Mouse (Mus musculus) liver, embryonic 15.5 days (tissue): ENCODE data around the gene Clcn2. TPM values are rescaled to one million over a fixed set of nuclear protein-coding genes. Genes with fewer than 3 reads are reported as not detected.

Experiments used
- ATAC-seq: fragments of 200-750 bp; cut with Nextera tagmentation; 2 replicates; pipeline ENCODE4 v1.8.0; 2017; ENCODE audit warnings: moderate number of reproducible peaks, mild to moderate bottlenecking, moderate library complexity; ENCODE audit not compliant: insufficient read depth
- H3K27ac ChIP-seq: fragments of 300-500 bp; sonication (generic); replicated peaks from 2 replicates; pipeline ENCODE4 v1.5.1; 2015; ENCODE audit warnings: mild to moderate bottlenecking, inconsistent platforms
- H3K27me3 ChIP-seq: fragments of 300-500 bp; sonication (generic); 2 replicates; pipeline ENCODE4 v1.6.1; 2015; ENCODE audit warnings: mild to moderate bottlenecking, inconsistent platforms
- H3K36me3 ChIP-seq: fragments of 300-500 bp; sonication (generic); replicated peaks from 2 replicates; pipeline ENCODE4 v1.6.1; 2015; ENCODE audit warnings: moderate library complexity, mild to moderate bottlenecking, inconsistent platforms
- H3K4me1 ChIP-seq: fragments of 300-500 bp; sonication (generic); replicated peaks from 2 replicates; pipeline ENCODE4 v1.6.1; 2015; ENCODE audit warnings: inconsistent platforms
- H3K4me2 ChIP-seq: fragments of 300-500 bp; sonication (generic); 2 replicates; pipeline ENCODE4 v1.6.1; 2015; ENCODE audit warnings: moderate library complexity, mild to moderate bottlenecking, inconsistent platforms
- H3K4me3 ChIP-seq: fragments of 300-500 bp; sonication (generic); replicated peaks from 2 replicates; pipeline ENCODE4 v1.5.1; 2015; ENCODE audit warnings: mild to moderate bottlenecking, inconsistent platforms
- H3K9ac ChIP-seq: fragments of 300-500 bp; sonication (generic); 2 replicates; pipeline ENCODE4 v1.6.1; 2015; ENCODE audit warnings: moderate library complexity, mild to moderate bottlenecking, inconsistent platforms
- H3K9me3 ChIP-seq: fragments of 300-500 bp; sonication (generic); replicated peaks from 2 replicates; pipeline ENCODE4 v1.6.1; 2016; ENCODE audit warnings: inconsistent platforms
- WGBS: fragments of 180-500 bp; shearing (Covaris S2); methylation state at CpG from one replicate; pipeline ENCODE4 v1.1.7; 2015; ENCODE audit warnings: mixed read lengths; ENCODE audit not compliant: insufficient replicate concordance; 5-methylcytosine and 5-hydroxymethylcytosine counted together
- polyA plus RNA-seq: library from polyadenylated mRNA; unstranded; fragments of >200 nt; fragmentation: Nextera tagmentation; extraction: Ambion mirVana; gene quantifications from 2 replicates; pipeline ENCODE4 v1.2.1, GENCODE M21; 2015

The Clcn2 gene
- polyA plus RNA-seq, 1 experiment from 2014 or later = 9.5 TPM

DNA sequence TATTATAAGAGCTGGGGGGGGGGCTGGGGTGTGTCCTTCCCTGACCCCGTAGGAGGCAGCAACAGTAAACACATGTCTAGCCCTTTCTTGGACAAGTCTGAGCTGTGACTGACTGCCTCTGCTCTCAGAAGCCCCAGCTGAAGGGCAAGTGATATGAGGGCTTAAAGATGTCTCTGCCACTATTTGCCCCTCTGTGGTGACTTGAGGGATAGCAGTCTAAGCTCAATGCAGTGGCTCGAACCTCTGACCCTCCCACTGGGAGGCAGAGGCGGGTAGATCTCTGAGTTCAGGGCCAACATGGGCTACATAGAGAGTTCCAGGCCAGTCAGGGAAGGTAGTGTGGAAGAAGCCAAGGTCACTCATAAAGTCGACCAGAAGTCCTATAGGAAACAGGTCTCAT lies 6.7 kb downstream of the Clcn2 start:
- no peak for ATAC-seq
- H3K9ac ChIP-seq = no peak overlapping the region
- no peaks in the 10 kb centered on the region for H3K27me3 ChIP-seq
- H3K36me3 ChIP-seq = peaks cover 67% of the 10 kb centered on the region
- no peaks in the 10 kb centered on the region for H3K9me3 ChIP-seq
- no peak overlapping the region for H3K4me3 ChIP-seq
- peaks cover 98% of the 10 kb centered on the region for H3K4me1 ChIP-seq
- no peak overlapping the region for H3K4me2 ChIP-seq
- 53% methylated on average over 4 of the region's 4 CpGs for WGBS
- H3K27ac ChIP-seq = peak overlapping the region; percentile 82; the same call in 1 of the 2 replicates

GRCm38 (mm10) chr16:20710370-20710769 lies 7.2 kb downstream of the Clcn2 start:
- ATAC-seq = no peak
- H3K4me1 ChIP-seq = peaks cover 98% of the 10 kb centered on the region
- H3K36me3 ChIP-seq = peaks cover 67% of the 10 kb centered on the region
- 91% methylated on average over 11 of the region's 11 CpGs for WGBS
- H3K4me2 ChIP-seq = no peak overlapping the region
- H3K27me3 ChIP-seq = no peaks in the 10 kb centered on the region
- no peaks in the 10 kb centered on the region for H3K9me3 ChIP-seq
- no peak overlapping the region for H3K4me3 ChIP-seq
- H3K9ac ChIP-seq = no peak overlapping the region
- H3K27ac ChIP-seq = peak overlapping the region; percentile 82; the same call in 1 of the 2 replicates

- 73% methylated on average over 19 of the region's 19 CpGs for WGBS
- Histone ChIP-seq H3K9ac (no peak overlapping the region), H3K4me3 (no peak overlapping the region), H3K9me3 (no peaks in the 10 kb centered on the region), H3K27me3 (no peaks in the 10 kb centered on the region), H3K4me2 (no peak overlapping the region), H3K27ac (no peak overlapping the region), H3K4me1 (peaks cover 98% of the 10 kb centered on the region), H3K36me3 (peaks cover 67% of the 10 kb centered on the region)
- ATAC-seq = no peak
Observed at GRCm38 (mm10) chr16:20708939-20709734, 8.4 kb downstream of the Clcn2 start.

DNA sequence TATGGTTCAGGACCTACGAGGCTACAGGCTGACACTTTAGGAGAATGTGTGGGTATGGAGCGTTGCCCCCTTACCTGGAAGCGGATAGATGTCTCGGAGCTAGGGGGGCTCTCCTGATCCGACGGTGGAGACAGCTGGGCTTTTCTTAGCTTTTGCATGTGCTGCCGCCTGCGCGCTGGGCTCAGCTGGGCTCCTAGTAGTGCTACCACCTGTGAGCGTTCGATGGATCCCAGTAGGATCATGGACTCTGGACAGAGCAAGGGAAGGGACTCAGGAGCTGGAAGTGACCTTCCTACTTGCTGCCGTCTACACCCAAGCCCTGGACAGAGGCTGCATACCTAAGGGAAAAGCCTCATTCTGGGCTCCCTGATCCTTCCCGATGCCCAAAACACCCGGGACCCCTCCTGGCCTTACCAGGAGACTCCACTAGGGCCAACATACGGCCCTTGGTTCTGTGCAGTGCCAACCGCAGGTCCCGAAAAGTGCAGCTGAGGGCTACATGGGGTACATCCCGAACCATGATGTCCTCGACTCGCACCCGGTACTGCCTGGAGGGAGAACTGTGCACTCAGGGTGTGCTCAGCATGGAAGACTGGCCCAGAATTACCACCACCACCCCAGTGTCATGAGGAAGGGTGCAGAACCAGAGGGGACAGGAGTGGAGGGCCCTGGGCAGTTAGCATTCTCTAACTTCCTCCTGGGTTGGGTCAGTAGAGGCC lies 9.2 kb downstream of the Clcn2 start:
- Histone ChIP-seq H3K27ac (peak overlapping the region; percentile 91; the same call in 1 of the 2 replicates), H3K36me3 (peaks cover 67% of the 10 kb centered on the region), H3K4me2 (no peak overlapping the region), H3K9me3 (no peaks in the 10 kb centered on the region), H3K4me3 (no peak overlapping the region), H3K4me1 (peaks cover 98% of the 10 kb centered on the region), H3K9ac (no peak overlapping the region), H3K27me3 (no peaks in the 10 kb centered on the region)
- ATAC-seq = no peak
- 88% methylated on average over 21 of the region's 21 CpGs for WGBS

DNA sequence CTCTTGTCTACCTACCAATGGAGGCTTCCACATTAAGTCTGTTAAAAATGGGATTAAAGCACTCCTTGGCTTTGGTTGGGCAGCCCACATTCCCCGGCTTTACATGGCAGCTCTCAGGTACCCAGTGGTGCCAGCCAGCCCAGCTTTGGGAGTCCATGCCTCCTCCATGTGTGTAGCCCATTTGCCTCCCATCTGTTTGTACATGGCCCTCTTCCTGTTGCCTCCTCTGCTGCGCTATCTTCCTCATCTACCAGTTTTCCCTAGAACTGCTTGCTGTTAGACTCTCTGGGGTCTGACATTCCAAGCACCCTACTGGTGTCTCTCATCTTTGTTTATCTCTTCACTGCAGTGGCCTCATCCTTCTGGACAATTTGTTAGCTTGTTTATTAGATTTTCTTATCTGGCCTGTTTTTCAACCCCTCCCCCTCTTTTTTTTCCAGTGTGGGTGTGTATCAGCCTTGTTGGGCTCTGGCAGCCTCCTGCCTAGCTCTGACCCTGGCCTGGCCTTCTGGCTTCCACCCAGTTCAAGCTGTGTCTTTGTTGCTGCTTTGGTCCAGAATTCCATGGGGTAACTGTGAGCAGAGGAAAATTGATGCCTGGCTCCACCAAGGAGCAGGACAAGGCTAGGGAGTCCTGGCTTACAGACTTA lies 11.0 kb downstream of the Clcn2 start:
- H3K4me2 ChIP-seq = peak overlapping the region; percentile 21; the same call in 1 of the 2 replicates
- peaks cover 98% of the 10 kb centered on the region for H3K4me1 ChIP-seq
- H3K27me3 ChIP-seq = peaks cover 3% of the 10 kb centered on the region
- H3K9ac ChIP-seq = peak overlapping the region; percentile 45; the same call in 1 of the 2 replicates
- WGBS = 74% methylated on average over 2 of the region's 2 CpGs
- peaks cover 59% of the 10 kb centered on the region for H3K36me3 ChIP-seq
- peak overlapping the region; percentile 91 for H3K27ac ChIP-seq
- no peak overlapping the region for H3K4me3 ChIP-seq
- H3K9me3 ChIP-seq = no peaks in the 10 kb centered on the region
- ATAC-seq = peak; percentile 20; the same call in 1 of the 2 replicates

GRCm38 (mm10) chr16:20705786-20706185 lies 11.8 kb downstream of the Clcn2 start:
- Histone ChIP-seq H3K9ac (no peak overlapping the region; the same call in 1 of the 2 replicates), H3K27me3 (peaks cover 6% of the 10 kb centered on the region), H3K4me1 (peaks cover 94% of the 10 kb centered on the region), H3K4me2 (no peak overlapping the region), H3K4me3 (no peak overlapping the region), H3K27ac (peak overlapping the region; percentile 91), H3K36me3 (peaks cover 52% of the 10 kb centered on the region), H3K9me3 (no peaks in the 10 kb centered on the region)
- 39% methylated on average over 3 of the region's 3 CpGs for WGBS
- ATAC-seq = no peak

DNA sequence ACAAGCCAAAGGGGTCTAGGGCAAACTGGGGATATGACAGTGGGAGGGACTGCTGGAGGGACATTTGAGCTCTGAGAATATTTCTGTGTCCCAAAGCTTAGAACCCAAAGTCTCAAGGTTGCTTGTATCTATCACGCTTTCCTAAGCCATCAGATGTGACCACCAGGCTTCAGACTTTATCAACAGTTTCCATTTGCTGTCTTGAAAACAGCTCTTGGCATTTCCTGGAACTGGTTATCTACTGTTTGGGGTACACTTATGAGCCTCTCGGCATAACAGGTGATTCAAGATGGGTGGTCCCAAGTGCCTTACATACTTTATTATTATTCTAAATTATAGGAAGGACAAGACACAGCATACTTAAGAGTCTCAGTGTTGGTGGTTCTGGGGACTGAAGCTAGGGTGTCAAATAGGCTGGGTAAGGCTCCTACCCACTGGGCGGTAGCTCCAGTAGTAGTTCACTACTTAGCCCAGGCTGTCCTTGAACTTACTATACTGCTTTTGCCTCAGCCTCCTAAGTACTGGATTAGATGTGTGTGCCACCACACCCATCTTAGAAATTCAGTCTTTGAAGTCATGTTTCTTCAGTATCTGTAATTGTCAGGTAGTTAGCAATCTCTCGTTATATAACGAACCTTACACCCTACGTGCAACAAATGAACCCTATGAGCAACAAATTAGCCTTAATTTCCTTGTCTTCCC lies 13.7 kb downstream of the Clcn2 start:
- H3K9ac ChIP-seq = peak overlapping the region; percentile 54; the same call in 1 of the 2 replicates

GRCm38 (mm10) chr16:20703071-20703470 lies 14.5 kb downstream of the Clcn2 start:
- H3K9ac ChIP-seq = peak overlapping the region; percentile 54; the same call in 1 of the 2 replicates
- H3K4me3 ChIP-seq = peak overlapping the region; percentile 21
- peaks cover 25% of the 10 kb centered on the region for H3K36me3 ChIP-seq
- peak overlapping the region; percentile 65 for H3K4me2 ChIP-seq
- peak overlapping the region; percentile 91 for H3K27ac ChIP-seq
- ATAC-seq = no peak
- peaks cover 69% of the 10 kb centered on the region for H3K4me1 ChIP-seq
- H3K27me3 ChIP-seq = peaks cover 18% of the 10 kb centered on the region
- 73% methylated on average over 10 of the region's 10 CpGs for WGBS
- H3K9me3 ChIP-seq = no peaks in the 10 kb centered on the region

More for the DNA sequence above, 13.7 kb downstream of the Clcn2 start:
- Histone ChIP-seq H3K4me2 (peak overlapping the region; percentile 65), H3K4me1 (peaks cover 75% of the 10 kb centered on the region), H3K27me3 (peaks cover 10% of the 10 kb centered on the region), H3K36me3 (peaks cover 33% of the 10 kb centered on the region), H3K9me3 (no peaks in the 10 kb centered on the region), H3K4me3 (peak overlapping the region; percentile 21), H3K27ac (peak overlapping the region; percentile 91)
- ATAC-seq = peak; percentile 76
- 27% methylated on average over 6 of the region's 6 CpGs for WGBS

DNA sequence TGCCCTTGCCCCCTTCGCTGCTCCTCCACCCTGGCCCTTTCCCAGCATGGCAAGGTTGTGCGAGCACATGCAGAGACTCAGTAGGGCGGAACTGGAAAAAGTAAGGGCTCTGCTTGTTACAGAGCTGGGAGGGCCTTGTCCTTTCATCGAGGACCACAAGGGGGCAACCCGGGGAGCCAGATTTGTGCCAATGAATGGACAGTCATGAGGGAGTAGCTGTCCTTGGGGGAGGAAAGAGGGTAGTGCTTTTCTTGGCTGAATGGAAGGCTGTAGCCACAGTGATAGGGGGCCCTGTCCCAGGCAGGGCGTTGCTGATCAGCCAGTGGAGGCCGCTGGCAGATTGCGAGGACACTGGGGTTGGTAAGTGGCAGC lies 15.0 kb downstream of the Clcn2 start:
- peaks cover 20% of the 10 kb centered on the region for H3K36me3 ChIP-seq
- H3K4me2 ChIP-seq = peak overlapping the region; percentile 65
- H3K4me3 ChIP-seq = peak overlapping the region; percentile 21
- ATAC-seq = peak; percentile 80
- peaks cover 24% of the 10 kb centered on the region for H3K27me3 ChIP-seq
- H3K9me3 ChIP-seq = no peaks in the 10 kb centered on the region
- H3K9ac ChIP-seq = peak overlapping the region; percentile 54
- peaks cover 63% of the 10 kb centered on the region for H3K4me1 ChIP-seq
- H3K27ac ChIP-seq = peak overlapping the region; percentile 91
- WGBS = 3% methylated on average over 8 of the region's 8 CpGs

- ATAC-seq = no peak
- H3K4me3 ChIP-seq = peak overlapping the region; percentile 21
- H3K4me1 ChIP-seq = peaks cover 57% of the 10 kb centered on the region
- H3K36me3 ChIP-seq = peaks cover 15% of the 10 kb centered on the region; the same call in 1 of the 2 replicates
- peak overlapping the region; percentile 65 for H3K4me2 ChIP-seq
- H3K9ac ChIP-seq = peak overlapping the region; percentile 54
- H3K9me3 ChIP-seq = no peaks in the 10 kb centered on the region
- H3K27me3 ChIP-seq = peaks cover 29% of the 10 kb centered on the region
- WGBS = 32% methylated on average over 12 of the region's 12 CpGs
- peak overlapping the region; percentile 91 for H3K27ac ChIP-seq
Observed at GRCm38 (mm10) chr16:20701729-20702521, 15.6 kb downstream of the Clcn2 start.
